Mouse (Mus musculus): ENCODE data around the gene Prorsd1.

Gene Prorsd1

DNA sequence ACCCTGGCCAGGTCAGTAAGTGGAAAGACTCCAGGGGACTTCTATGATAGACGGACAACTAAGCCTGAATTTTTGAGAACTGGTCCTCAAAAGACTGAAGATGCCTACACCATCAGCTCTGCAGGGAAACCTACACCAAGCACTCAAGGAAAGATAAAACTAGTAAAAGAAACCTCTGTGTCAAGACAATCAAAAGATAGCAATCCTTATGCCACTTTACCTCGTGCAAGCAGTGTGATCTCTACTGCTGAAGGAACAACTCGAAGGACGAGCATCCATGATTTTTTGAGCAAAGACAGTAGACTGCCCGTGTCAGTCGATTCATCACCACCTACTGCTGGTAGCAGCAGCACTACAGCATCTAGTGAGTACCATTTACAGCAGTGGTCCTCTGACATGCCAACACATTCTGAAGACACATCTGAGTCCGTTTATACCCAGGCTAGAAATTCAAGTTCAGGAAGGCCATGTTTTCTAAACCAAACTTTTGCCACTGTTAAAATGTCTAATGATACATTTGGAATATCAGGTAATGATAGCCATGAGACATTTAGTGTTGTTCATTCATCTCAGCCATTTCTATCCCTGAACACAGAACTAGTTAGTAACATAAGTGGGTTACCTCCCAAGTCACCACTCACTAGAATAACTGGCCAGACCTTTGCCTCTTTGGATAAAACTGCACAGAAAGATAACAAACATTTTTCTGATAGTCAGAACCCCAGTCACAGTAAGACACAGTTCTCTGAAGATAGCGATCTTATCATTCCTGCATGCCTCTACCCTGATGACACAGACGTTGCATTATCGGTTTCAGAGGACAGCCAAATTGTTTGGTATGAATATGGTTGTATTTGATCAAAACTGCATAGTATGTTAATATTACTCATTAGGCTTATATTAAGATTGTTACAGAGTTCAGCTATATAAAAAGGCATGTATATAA is 10.6 kb downstream of the Prorsd1 start:
- DNase-seq: no peak

DNA sequence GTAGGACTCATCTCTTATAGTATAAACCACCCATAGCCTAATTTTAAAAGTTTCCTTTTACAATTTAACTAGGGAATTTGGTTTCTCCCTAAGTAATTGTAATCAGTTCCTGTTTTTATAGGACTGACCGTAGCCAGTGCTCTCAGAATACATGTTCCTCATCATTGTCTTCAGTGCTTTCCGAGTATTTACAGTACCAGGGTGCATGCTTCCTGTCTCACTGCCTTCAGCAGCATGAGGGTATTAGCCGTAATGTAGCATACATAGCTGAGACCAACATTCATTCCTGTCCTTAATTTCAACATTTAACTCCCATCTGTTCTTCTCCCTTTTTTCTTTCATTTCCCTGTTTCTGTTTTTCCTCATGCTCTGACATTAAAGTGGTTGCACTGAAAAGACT is 17.9 kb downstream of the Prorsd1 start:
- no peak for DNase-seq

DNA sequence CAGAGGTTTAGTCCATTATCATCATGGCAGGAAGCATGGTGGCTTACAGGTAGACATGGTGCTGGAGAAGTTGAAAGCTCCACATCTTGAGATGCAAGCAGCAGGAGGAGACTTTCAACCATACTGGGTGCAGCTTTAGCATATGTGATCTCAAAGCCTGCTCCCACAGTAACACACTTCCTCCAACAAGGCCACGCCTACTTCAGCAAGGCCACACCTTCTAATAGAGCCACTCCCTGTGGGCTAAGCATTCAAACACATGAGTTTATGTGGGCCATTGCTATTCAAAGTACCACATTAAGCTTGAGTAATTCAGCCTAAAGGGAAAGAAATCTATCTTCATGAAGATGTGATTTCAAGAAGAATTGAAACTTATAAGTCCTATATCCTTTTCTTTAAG is 21.7 kb downstream of the Prorsd1 start:
- DNase-seq: no peak

GRCm38 (mm10) chr11:29474676-29475075 is 40.2 kb downstream of the Prorsd1 start:
- DNase-seq: no peak

Measured in kidney, postnatal 10 days (tissue).